Mouse (Mus musculus) lung, postnatal 14 days (tissue): ENCODE results near the gene Tomt.

Source experiments
- DNase-seq: peaks from one replicate; pipeline ENCODE4 v3.0.0; 2021

Gene Tomt

GRCm38 (mm10) chr7:101852846-101853245, 53.3 kb downstream of the Tomt start:
- DNase-seq, result no peak

- no peak for DNase-seq
Observed at GRCm38 (mm10) chr7:101851689-101852088, 54.5 kb downstream of the Tomt start.
